Mouse (Mus musculus): ENCODE data around the gene Fam162a. TPM values are rescaled to one million over a fixed set of nuclear protein-coding genes. Genes with fewer than 3 reads are reported as not detected.
A peak's percentile ranks its signal among the peaks of the same experiment; 100 is the strongest.
"Not testable (repeated sequence)": the region's sequence is repeated elsewhere in the genome, so short reads cannot be mapped to it uniquely, and the experiment has no call there.

The Fam162a gene
- total RNA-seq, 2 experiments from 2014 or later, result 133 TPM

DNA sequence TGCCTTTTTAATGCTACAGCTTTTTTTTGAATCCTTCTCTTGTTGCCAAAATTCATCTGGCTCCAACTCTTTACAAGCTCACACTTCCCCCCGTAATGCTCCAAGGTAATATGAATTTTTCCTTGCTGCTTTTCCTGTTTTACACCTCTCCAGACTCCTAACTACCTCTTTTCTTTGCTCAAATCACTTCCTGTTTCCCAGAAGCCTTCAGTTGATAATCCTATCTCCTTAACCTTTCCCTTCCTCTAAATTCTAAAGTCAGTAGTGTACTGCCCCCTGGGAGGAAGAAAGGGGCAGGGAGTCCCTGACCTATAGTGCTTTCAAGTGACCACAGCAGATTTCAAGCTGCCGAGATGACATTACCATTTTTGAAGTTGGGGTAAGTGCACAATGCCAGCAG is 3.7 kb downstream of the Fam162a start:
- intact Hi-C loops (cut with DNase I; ENCODE audit: low total_unique reads), result no loop called here
- no peak for DNase-seq

DNA sequence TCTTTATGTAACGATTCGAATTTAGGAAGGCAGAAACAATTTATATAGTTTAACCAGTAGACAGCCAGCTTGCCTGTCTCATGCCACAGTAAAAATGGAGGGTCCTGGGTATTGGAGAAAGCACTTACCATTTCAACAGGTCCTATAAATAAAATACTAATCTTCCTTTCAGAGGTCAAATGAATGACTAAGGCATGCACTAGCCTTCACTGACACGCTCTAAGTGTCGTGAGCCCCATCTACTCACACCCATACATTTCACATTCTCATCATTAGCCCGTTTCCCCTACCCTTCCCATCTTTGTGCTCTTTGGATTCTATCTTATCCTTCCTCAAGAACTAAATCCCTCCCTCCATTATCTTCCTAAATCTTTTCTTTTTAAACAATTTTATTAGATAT is 6.5 kb downstream of the Fam162a start:
- DNase-seq, result no peak
- intact Hi-C loops (cut with DNase I; ENCODE audit: low total_unique reads), result no loop called here

DNA sequence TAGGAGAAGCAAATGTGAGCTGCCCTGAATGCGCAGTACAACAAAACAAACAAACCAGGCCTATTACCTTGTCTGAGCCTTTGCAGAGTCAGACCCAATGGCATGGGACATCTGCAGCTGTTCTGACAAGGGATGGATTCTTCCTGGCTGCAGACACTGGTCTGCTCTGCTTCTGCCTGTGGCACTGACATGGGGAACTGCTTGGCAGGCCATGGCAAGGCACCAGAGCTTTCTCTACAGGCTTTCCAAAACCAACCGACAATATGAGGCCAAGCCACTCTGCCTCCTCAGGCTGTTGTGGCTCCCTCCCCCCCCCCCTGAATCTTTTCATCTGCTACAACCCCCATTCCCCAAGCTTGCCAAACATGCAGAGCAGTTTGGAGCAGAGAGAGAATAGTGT is 8.1 kb downstream of the Fam162a start:
- DNase-seq, result peak; percentile 26
- intact Hi-C loops (cut with DNase I; ENCODE audit: low total_unique reads), result no loop called here

DNA sequence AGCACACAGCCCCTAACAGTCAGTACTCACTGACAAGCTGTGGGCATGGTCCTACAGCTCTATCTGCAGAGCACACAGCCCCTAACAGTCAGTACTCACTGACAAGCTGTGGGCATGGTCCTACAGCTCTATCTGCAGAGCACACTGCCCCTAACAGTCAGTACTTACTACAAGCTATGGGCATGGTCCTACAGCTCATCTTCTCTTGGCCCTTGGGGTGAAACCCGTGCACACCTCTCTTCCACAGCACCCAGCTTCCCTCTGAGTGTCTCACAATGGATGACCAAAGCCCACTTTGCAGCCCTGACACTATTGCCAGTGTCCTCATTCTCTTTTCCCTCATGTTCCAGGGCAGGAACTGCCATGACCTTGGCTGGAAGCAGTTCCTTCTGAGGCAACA is 8.9 kb downstream of the Fam162a start:
- intact Hi-C loops (cut with DNase I; ENCODE audit: low total_unique reads); DNase-seq: not testable (repeated sequence)

DNA sequence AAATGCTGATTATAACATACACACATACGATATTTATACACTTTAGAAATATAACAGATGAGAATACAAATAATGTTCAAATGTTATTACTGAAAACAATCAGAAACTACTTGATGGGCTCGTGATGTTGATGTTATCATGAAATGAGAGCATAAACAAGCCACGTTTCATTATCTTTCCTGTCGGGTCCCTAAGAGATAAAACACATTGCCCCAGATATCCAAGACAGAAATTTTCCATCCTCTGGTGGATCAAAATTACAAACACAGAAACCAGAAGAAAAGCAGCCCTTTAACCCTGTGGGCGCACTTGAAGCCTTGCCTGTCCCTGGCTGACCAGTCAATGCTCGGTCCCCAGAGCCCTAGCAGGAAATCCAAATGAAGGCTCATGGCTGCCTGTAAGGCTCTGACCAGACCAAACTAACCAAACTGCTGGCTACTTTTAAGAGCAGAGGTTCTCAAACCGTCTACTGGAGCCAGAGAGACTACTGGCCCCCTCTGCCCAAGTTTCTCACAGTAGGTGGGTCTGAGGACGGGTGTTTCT is 13.4 kb downstream of the Fam162a start:
- peak; percentile 16 for DNase-seq
- intact Hi-C loops (cut with DNase I; ENCODE audit: low total_unique reads), result no loop called here

DNA sequence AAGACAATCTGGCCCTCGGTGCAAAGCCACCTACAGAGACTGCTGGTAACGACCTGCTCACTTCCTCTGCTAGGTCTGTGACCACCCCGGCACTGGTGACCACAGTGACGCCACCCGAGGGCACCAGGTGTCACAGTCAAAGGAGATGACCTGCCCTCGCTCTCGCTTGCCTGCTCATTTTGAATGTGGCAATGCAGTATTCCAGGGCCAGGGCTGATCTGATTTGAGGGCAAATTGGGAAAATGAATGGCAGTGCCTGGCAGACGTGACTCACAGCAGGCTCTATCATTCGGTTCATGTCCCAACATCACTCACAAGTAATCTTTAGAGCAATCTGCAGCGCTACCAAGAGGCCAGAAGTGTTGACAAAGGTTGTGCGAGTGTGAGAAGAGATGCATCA is 15.0 kb downstream of the Fam162a start:
- intact Hi-C loops (cut with DNase I; ENCODE audit: low total_unique reads), result no loop called here

DNA sequence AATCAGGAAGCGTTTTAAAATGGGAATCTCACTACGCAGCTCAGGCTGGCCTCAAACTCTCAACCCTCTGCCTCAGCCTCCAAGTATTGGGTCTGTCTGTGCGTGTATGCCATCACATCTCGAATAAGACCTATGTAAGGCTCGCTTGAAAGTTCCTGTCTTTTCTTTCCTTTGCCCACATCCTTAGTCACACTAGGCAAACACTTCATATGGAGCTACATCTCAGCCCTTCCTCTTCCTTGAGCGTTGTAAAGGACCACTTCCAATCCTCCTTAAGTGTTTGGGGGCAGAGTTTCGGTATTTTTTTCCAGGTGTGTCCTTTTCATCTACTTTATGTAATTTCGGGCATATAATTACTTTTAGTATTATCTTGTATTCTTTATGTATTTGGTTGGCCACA is 16.5 kb downstream of the Fam162a start:
- intact Hi-C loops (cut with DNase I; ENCODE audit: low total_unique reads), result no loop called here
- no peak for DNase-seq

More for the DNA sequence above, 15.0 kb downstream of the Fam162a start:
- no peak for DNase-seq

DNA sequence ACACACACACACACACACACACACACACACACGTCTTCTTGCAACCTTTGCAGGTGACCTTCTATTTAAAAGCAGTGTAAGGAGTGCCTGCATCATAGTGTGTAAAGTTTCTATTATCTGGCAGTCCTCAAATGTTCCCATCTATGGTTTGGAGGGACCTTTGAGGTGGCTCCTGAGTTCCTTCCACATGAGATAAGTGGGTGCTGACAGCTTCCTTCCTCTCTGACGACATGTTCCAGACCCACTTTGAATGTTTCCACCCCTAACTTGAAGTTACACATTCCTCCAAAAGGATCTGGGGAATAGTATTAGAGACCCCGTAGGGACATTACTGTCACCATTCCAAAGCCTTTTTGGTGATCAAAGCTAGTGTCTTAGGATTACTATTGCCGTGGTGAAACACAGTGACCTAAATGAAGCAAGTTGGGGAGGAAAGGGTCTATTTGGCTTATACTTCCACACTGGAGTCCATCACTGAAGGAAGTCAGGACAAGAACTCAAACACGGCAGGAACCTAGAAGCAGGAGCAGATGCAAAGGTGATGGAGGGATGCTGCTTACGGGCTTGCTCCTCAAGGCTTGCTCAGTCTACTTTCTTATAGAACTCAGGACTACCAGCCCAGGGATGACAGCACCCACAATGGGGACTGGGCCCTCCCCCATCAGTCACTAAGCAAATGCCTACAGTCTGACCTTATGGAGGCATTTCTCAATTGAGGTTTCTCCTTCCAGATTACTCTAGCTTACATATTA is 17.7 kb downstream of the Fam162a start:
- DNase-seq, result no peak

DNA sequence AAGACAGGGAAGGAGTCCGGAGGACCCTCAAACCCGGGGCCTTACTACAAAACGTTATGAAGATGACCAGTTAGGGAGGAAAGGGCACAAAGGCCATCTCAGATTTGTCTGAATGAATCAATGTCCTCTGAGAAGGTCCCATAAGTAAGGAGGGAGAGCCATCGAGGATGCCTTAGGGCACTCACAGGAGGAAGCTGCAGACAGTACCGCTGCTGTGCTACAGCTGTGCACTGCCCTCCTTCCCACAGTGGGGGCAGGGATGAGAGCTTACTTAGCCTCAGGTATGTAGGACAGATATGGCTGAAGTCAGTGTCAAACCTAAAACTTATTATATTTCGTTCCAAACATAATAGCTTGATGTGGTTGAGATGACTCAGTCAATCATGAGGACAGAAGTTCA is 19.9 kb downstream of the Fam162a start:
- DNase-seq, result no peak
- intact Hi-C loops (cut with DNase I; ENCODE audit: low total_unique reads), result no loop called here

More for the DNA sequence above, 17.7 kb downstream of the Fam162a start:
- intact Hi-C loops (cut with DNase I; ENCODE audit: low total_unique reads), result no loop called here

DNA sequence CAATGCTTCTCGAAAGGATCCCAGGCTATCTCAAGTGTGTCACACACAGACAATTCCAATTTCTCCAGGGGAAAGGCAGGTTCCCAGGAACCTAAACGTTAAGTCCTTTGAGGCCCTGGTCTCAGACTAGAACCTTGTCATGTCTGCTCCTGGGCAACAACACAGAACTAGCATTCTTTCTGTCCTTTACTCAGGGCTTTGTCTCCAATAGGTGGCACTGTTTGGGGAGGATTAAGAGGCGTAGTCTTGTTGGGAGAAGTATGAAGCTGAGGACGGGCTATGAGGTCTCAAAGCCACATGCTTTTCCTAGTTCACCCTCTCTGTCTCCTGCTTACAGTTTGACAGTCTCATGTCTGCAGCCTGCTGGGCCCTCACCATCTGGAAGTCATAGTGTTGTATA is 23.9 kb downstream of the Fam162a start:
- intact Hi-C loops (cut with DNase I; ENCODE audit: low total_unique reads), result no loop called here
- no peak for DNase-seq

DNA sequence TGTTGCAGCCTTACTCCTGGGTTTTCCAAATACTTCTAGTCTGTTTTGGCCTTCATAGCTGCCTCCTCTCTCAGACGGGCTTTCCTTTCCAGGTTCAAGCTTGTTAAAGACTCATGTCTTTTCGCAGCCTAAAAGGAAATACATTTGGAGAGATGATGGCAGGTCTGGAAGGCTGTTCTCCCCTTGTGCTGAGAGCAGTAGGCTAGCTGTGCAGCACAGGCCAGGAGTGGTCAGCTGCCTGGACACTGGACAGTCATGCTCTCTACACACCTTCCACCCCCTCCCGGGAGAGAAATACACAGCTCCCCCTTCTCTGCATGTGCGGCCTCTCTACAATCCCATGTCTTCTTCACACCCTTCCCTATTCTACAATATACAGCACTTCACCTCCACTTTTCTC is 27.4 kb downstream of the Fam162a start:
- intact Hi-C loops (cut with DNase I; ENCODE audit: low total_unique reads), result no loop called here
- DNase-seq, result no peak

DNA sequence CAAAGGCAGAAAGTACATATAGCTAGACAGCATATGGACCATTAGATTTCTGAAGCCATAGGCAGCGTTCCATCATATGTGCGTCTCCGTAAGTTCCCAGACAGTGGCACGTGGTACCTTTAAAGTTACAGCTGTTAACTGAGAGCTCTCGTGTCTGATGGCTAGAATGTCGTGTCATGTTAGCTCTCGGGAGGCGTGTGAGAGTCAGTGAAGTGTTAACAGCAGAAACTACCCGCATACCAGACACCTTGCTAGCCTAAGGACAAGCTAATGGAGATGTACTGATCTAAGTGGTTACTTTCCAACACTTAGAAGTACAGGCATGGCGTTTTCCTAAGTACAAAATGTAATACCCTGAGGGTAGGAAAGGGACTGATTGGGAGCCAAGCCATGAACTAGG is 28.3 kb downstream of the Fam162a start:
- intact Hi-C loops (cut with DNase I; ENCODE audit: low total_unique reads), result no loop called here
- no peak for DNase-seq

DNA sequence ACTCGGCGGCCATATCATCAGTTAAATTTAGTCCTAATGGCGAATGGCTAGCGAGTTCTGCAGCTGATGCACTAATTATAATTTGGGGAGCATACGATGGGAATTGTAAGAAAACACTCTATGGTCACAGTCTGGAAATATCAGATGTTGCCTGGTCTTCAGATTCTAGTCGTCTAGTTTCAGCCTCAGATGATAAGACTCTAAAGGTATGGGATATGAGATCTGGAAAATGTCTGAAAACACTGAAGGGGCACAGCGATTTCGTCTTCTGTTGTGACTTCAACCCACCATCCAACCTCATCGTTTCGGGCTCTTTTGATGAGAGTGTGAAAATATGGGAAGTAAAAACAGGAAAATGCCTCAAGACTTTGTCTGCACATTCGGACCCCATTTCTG is 29.8 kb downstream of the Fam162a start:
- no peak for DNase-seq
- intact Hi-C loops (cut with DNase I; ENCODE audit: low total_unique reads), result no loop called here

DNA sequence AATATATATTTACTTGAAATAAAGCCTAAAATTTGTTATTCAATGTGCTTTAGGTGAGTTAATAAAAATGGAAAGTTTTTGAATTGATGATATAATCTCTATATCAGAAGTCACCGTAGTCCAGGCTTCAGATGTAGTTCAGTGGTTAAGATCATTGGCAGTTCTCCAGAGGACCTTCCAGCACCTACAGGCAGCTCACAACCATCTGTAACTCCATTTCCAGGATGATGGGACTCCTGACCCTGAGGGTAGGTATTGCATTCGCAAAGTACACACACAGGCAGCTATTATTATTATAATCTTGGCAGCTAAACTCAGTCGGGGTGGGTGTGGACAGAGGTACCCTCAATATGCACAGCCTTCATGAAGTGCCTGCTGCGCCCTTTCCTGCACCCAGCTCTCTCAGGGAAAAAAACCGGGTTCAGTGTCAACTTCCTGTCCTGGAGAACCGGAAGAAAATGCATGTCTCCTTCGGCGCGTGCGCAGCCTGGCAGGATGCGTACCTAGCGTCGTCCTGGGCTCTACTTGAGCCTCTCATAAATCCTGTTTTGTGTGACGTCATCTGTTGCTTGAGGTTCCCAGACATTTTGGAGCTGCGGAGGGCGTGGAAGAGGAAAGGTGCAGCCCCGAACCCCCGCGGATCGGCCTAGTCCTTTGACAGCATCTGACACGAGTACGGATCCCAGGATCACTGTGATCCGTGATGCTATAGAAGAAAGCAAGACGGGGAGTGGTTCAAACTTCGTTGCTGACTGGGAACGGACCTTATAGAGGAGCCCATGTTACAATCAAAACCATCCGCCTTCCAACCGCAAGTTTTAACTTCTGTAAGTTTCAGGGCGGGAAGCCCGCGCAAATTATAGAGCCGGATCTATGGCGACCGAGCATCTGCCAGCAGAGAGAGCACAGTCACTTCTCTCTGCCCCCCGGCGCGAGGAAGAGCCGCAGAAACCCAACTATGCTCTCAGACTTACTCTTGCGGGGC is 30.5 kb downstream of the Fam162a start, which contains the start of gene Wdr5b:
Wdr5b (plus strand) TSS at position 551 of the 985 bp plus-strand sequence.
- peak; percentile 90 for DNase-seq
- intact Hi-C loops (cut with DNase I; ENCODE audit: low total_unique reads), result no loop called here

DNA sequence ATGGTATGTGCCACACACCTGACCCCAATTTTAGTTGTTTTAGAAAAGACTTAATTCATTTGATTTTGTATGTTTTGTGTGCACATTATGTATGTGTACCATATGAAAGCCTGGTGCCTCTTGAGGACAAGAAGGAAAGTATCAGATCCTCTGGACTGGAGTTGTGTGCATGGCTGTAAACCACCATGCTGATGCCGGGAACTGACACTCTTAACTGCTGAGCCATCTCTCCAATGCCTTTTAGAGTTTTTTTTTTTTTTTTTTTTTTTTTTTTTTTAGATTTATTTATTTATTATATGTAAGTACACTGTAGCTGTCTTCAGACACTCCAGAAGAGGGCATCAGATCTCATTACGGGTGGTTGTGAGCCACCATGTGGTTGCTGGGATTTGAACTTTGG is 43.3 kb downstream of the Fam162a start:
- DNase-seq; intact Hi-C loops (cut with DNase I; ENCODE audit: low total_unique reads): not testable (repeated sequence)

DNA sequence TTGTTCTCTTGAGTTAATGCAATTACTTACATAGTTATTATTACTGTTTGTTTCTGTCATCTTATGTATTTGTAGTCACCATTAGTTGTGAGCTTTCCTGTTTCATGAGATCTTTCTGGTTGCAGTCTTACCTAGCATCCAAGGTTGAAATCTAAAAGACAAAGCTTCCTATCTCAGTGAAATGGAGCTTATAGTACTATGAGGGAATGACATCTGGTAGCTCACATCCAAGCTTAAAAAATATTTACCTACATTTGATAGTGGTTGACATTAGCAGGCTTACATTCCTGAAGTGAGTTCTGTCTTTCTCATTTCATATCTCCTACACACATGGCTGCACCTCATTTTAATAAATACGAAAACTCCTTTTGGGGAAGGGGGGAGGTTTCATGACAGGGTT is 55.1 kb downstream of the Fam162a start:
- DNase-seq, result no peak
- intact Hi-C loops (cut with DNase I; ENCODE audit: low total_unique reads), result no loop called here

DNA sequence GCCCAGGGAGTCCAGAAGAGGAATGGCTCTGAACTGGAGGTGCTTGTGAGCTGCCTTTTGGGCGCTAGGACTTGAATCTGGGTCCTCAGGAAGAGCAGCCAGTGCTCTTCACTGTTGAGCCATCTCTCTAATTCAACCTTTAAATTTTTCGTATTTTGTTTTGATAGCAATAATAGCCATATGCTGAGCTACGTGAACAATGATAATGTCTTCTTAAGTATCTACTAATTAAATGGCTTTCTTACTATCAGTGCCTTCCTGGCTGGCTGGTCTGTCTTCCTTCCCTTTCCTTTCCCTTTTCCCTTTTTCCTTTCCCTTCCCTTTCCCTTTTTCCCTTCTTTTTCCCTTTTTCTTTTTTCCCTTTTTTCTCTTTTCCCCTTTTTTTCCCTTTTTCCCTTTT is 63.0 kb downstream of the Fam162a start:
- DNase-seq, result no peak
- intact Hi-C loops (cut with DNase I; ENCODE audit: low total_unique reads), result no loop called here

DNA sequence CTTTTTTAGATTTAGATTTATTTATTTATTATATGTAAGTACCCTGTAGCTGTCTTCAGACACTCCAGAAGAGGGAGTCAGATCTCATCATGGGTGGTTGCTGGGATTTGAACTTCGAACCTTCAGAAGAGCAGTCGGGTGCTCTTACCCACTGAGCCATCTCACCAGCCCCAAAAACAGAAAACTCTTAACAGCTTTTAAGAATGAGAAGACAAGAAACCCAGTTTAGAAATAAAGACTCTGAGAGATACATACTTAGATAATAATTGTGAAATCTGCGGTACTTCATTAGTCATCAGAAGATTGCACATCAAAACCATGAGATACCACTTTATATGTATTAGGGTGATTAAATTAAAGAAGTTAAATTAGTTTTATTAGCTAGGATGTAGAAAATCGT is 72.5 kb downstream of the Fam162a start:
- DNase-seq; intact Hi-C loops (cut with DNase I; ENCODE audit: low total_unique reads): not testable (repeated sequence)
